Mouse (Mus musculus): Measurements from ENCODE around the gene Zbtb22.
"Not testable (repeated sequence)": the region's sequence is repeated elsewhere in the genome, so short reads cannot be mapped to it uniquely, and the experiment has no call there.

- TF ChIP-seq CTCF (IDR thresholded peaks at IDR 0.05; ENCODE audit: extremely low read depth, insufficient read length, insufficient replicate concordance, low read depth, low read length); POLR2A (IDR thresholded peaks at IDR 0.05; ENCODE audit: low read depth, low read length): not testable (repeated sequence)
Measured at GRCm38 (mm10) chr17:33884320-33884719, 31.4 kb upstream of the Zbtb22 start.

All from small intestine, adult 2 months (tissue).